Mouse (Mus musculus) thymus, postnatal 0 days (tissue): ENCODE measurements at regions not wholly inside any gene's neighbourhood (a gene's known extent, or its start where the extent isn't known, plus 50 kb on each side); places are given as distances from the start of the nearest gene placed in this dataset.

Experiments used
- DNase-seq: peaks from one replicate; pipeline ENCODE4 v3.0.0-alpha.2; 2015; ENCODE audit warnings: low spot score

- DNase-seq = no peak
These were observed 71.4 kb upstream of the Gypa start for GRCm38 (mm10) chr8:80422190-80422589.

DNA sequence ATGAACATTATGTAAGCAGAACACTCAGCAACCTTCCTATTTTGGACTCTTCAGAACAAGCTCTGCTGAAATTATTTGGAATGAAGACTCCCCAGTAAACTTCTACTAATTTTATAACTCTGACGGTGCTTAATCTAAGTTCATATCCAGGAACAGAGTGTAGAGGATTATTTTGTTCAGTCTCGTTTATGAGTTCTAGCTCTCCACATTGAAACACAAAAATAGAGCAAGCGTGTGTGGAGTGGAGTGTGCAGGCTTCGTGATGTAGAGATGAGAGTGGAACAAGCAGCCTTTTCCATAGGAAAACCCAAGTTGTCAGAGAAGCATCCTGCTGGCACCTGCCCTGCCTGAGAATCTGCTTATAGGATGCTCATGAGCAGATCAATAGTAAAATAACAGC is 77.5 kb upstream of the Gypa start:
- no peak for DNase-seq

DNA sequence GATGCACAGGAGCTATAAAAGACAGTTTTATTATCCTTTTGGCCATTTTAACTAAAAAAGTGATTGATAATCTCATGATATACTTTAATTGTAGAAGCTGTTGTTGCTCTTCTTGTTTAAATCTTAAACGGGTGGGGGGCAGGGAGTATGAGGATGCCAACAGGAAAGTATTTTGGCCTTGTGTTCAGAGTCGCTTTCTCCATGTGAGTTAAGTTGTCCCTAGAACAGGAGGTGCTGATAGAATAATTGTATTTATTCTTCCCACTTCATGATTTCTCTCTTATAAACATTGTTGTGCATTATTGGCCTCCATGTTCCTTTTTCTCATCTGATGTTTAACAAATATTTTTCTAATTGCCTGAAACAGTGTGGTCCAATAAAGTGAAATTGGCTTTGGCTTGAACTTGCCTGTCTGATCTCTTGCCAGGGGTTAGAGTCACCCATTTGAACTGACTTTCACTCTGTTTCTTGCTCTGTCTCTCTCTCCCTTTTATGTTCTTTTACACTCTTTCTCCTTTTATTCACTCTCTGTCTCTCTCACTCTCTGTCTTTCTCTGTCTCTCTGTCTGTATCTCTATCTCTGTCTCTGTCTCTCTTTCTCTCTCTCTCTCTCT is 93.9 kb upstream of the Gypa start:
- no peak for DNase-seq

DNA sequence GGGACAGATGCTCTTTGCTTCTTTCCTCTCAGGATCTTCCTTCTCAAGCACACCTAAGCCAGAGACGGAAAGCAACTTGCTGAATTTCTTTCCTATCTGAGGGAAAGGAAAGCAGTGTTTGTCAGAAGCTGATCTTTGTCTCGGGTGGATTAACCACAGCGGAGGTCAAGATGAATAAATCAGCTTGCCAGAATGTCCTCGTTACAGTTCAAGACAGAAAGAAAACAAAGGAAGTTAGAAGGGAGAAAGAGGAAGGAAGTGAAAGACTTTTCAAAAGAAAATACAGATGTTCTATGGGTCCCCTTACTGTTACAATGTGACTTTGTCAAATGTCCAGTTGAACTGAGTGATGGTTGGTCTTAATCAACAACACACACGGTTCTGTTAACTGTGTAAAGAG is 98.6 kb upstream of the Gypa start:
- DNase-seq = no peak

- peak; percentile 5 for DNase-seq
These were observed 100.5 kb upstream of the Gypa start for GRCm38 (mm10) chr8:80393111-80393510.

DNA sequence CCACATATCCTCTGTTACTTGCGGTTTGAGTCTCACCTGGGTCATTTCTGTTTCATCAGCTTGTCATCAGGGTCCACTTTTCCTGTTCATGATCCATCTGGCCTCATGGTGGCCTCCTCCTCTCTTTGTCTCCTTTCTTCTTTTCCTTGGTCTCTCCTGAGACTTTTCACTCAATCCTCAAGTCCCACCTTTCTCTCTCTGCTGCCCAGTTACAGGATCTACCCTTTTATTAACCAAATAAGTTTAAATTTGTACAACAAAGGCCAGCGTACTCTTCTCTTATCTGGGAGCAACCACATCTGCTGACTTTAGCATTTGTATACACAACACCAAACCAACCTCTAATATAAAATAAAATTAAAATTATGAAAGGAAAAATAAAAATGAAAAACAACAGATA is 124.4 kb upstream of the Gypa start:
- no peak for DNase-seq

GRCm38 (mm10) chr8:80364059-80364458 is 129.5 kb upstream of the Gypa start:
- no peak for DNase-seq

- DNase-seq = no peak
These were observed 150.3 kb upstream of the Gypa start for GRCm38 (mm10) chr8:80343299-80343698.

DNA sequence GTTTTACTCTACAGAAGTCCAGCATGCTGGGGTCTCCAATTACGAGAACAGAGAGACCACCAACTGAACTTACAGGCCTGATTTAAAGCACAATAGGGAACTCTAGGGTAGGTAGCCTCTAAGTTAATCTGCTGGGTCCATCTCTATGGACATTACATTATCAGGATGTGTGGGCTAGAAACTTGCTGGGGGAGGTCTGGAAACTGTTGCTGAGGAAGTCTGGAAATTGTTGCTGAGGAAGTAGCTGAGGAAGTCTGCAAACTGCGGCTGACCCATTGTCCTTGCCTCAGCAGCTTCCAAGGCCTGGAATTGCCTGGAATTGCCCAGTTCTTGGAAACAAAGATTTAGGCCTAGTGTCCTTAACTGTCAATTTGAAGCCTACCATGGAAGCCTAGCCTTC is 155.7 kb upstream of the Gypa start:
- no peak for DNase-seq

GRCm38 (mm10) chr8:80328676-80329075 is 164.9 kb upstream of the Gypa start:
- DNase-seq = no peak

DNA sequence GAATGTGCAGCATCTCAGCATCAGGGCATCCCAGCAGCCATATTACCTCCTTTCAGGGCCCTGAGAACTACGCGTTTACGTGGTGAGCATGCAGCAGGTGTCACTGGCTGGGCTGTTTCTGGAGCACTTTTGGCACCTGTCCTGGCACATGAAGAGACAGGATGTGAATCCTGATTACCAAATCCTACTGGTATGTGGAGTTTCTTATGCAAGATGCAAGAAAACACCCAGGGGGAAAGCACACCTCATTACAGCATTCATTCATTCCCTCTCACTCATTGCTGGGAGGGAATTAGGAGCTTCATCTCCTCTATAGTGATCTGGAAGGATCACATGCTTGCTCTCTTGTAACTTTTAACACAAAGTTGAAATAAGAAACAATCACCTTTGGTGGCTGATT is 167.7 kb upstream of the Gypa start:
- no peak for DNase-seq

DNA sequence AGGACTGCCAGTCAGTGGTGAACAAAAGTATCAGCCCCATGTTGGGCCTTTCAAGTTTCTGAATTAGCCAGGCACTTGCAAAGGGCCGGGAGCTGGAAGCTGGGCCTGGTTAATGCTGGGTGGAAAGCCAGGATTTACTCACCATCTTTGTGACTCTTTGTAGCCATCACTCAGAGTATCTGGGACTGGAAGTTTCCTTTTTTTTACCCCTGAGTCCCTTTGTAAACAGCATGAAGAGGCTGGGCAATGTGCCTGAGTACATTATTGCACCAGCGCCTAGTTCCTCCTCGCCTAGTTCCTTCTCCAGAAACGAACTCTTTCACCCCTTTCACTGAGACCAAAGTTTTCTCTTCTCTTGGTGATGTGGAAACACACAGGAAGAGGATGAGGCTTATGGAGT is 168.4 kb upstream of the Gypa start:
- no peak for DNase-seq

DNA sequence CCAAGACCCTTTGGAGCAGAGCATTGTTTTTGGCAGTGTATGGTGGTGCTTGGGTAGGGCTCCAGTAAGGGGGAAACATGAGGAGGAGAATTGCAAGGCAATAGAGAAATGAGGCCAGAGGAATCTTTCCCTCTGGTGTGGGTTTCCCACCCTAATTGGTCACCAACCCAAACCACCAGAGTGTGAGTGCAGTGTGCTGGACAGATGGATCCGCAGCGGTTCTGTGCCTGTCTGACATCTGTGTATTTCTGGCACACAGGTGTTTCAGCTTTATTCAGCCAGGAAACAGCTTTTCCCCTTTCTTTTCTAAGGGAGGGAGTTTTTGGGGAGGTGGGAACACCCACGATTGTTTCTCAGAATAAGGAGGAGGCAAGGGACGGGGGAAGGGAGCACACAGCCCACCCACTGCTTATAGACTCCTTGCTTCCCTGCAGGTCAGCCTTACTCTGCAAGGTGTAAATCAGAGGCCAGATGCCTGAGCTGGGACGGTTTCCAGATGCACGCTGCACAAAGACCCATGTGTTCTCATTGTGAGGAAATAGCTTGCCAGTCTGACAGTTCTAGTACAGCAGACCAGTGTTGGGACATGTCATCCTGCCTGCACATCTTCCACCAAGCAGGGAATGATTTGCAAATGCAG is 175.2 kb upstream of the Gypa start:
- DNase-seq = no peak

DNA sequence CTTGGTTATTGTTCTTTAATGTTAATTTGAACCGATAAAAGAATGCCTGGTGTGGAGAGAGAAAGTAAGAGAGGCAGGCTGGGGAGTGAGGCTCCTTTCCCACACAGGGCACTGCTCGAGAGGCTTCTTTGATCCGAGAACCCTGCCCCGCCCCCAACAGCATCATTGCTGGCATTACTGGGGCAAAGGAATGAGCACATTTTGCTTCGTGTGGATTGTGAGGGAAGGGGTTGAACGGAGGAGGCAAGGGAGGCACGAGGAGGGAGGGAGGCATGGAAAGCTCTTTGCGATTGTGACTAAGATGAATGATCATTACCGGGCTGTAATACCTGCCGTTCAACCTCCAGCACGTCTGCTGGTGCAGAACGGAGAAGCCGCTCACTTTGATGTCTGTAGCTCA is 178.2 kb upstream of the Gypa start:
- no peak for DNase-seq

GRCm38 (mm10) chr8:80314826-80315225 is 178.8 kb upstream of the Gypa start:
- no peak for DNase-seq

- DNase-seq = no peak
These were observed 179.5 kb upstream of the Gypa start for GRCm38 (mm10) chr8:80313883-80314635.

DNA sequence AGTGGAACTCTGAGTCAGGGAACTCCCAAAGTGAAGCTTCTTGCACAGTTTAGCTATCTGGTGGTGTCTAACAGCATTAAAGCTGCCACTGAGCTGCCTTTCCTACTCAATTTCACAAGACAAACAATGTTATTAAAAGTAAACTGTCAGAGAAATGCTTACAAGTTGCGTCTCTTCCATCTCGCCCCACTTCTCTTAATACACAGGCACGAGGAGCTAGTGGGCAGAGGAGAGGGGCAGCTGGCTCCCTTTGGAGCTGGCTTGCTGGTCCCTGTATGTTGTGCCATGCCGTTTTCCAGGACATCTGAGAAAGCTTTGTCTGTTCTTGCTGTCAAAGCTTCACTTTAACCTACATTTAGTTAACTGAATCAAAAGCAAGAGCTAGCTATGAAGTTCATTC is 185.8 kb upstream of the Gypa start:
- no peak for DNase-seq

GRCm38 (mm10) chr8:80298596-80298995 is 195.0 kb upstream of the Gypa start:
- DNase-seq = no peak

- no peak for DNase-seq
These were observed 203.3 kb upstream of the Gypa start for GRCm38 (mm10) chr8:80290311-80290710.

GRCm38 (mm10) chr8:80289282-80289681 is 204.3 kb upstream of the Gypa start:
- DNase-seq = no peak

DNA sequence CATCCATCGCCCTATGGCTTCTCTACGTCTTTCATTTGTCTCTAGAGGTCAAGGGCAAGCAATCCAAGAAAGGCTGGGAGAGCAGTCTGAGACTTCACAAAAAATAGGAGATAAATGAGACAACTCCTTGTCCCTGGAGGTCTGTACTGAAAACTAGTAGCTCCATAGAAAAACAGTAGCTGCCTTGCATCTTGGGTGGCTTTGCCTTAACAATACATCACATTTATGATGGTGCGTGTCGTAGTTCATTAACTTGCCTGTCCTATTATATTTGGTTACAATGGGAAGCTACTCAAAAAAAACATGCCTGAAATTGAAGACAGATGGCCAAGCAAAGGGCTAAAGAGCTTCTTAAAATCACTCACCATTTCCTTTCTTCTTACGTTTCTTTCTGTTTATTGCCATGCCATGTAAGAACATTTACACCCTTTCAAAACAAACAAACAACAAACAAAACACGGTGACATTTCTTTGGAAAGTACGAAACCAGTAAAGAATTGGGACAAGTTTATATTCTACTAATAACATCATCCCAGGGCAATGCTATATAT is 211.2 kb upstream of the Hhip start:
- no peak for DNase-seq

DNA sequence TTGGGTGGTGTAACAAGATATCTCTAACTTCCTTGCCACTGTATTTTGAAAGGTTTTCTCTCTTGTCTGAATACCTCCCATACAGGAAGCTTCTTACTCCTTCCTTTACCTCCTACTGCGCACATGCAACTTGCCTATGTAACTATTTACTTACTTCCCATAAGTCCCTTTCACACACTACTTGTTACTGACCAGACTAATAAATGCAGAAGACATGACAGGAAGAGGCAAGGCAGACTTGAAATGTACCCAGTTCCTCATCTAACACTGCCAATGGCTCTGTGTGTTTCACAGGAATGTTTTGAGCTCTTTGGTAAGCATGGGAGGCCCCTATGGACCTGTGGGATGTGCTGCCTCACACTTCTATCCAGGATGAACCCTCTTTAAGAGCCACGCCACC is 207.1 kb upstream of the Hhip start:
- DNase-seq = no peak
